Mouse (Mus musculus) liver, embryonic 13.5 days (tissue): ENCODE results near the gene Usp47. TPM values are rescaled to one million over a fixed set of nuclear protein-coding genes. Genes with fewer than 3 reads are reported as not detected.

ENCODE experiments used
- ATAC-seq: fragments of 200-750 bp; cut with Nextera tagmentation; 2 replicates; pipeline ENCODE4 v1.8.0; 2017; ENCODE audit warnings: low read depth, mild to moderate bottlenecking, moderate number of reproducible peaks, moderate library complexity
- DNase-seq: peaks from one replicate; pipeline ENCODE4 v3.0.0; 2022
- H3K27ac ChIP-seq: fragments of 300-500 bp; sonication (generic); 2 replicates; pipeline ENCODE4 v1.5.1; 2015; ENCODE audit warnings: moderate library complexity, mild to moderate bottlenecking, inconsistent platforms
- H3K27me3 ChIP-seq: fragments of 300-500 bp; sonication (generic); 2 replicates; pipeline ENCODE4 v1.6.1; 2015; ENCODE audit warnings: mild to moderate bottlenecking, inconsistent platforms
- H3K36me3 ChIP-seq: fragments of 300-500 bp; sonication (generic); 2 replicates; pipeline ENCODE4 v1.6.1; 2015; ENCODE audit warnings: mild to moderate bottlenecking, inconsistent platforms
- H3K4me1 ChIP-seq: fragments of 300-500 bp; sonication (generic); replicated peaks from 2 replicates; pipeline ENCODE4 v1.6.1; 2015; ENCODE audit warnings: inconsistent platforms
- H3K4me2 ChIP-seq: fragments of 300-500 bp; sonication (generic); 2 replicates; pipeline ENCODE4 v1.6.1; 2015; ENCODE audit warnings: inconsistent platforms, mild to moderate bottlenecking, moderate library complexity
- H3K4me3 ChIP-seq: fragments of 300-500 bp; sonication (generic); replicated peaks from 2 replicates; pipeline ENCODE4 v1.5.1; 2015; ENCODE audit warnings: mild to moderate bottlenecking, inconsistent platforms
- H3K9ac ChIP-seq: fragments of 300-500 bp; sonication (generic); 2 replicates; pipeline ENCODE4 v1.6.1; 2015; ENCODE audit warnings: mild to moderate bottlenecking, inconsistent platforms
- H3K9me3 ChIP-seq: fragments of 300-500 bp; sonication (generic); replicated peaks from 2 replicates; pipeline ENCODE4 v1.6.1; 2016; ENCODE audit warnings: inconsistent platforms
- WGBS: fragments of 180-500 bp; shearing (Covaris S2); methylation state at CpG from one replicate; pipeline ENCODE4 v1.1.7; 2015; ENCODE audit not compliant: insufficient replicate concordance; 5-methylcytosine and 5-hydroxymethylcytosine counted together
- polyA plus RNA-seq: library from polyadenylated mRNA; unstranded; fragments of >200 nt; fragmentation: Nextera tagmentation; extraction: Ambion mirVana; gene quantifications from 2 replicates; pipeline ENCODE4 v1.2.1, GENCODE M21; 2015

The Usp47 gene
- polyA plus RNA-seq, 1 experiment from 2014 or later = 20.4 TPM

DNA sequence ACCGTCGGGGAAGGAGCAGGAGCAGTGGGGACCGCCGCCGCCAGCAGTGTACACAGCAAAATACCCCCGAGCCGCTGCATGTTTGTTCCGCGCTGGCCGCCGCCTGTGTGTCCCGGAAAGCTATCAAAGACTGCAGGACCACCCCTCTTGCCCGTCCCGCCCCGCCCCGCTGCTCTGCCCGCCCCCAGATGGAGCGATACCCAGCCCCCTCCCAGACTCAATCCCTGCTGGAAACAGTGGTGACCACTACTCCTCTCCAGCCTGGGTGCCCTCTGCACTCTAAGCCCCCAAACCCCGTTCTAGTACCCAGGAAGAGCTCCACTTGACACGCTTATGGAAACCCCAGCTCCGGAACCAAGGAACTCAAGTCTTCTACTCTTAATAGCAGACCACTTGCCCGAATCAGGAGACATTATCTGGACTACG, 135.0 kb downstream of the Usp47 start:
- 3% methylated on average over 23 of the region's 23 CpGs for WGBS
- peak overlapping the region; percentile 50 for H3K4me3 ChIP-seq
- peaks cover 39% of the 10 kb centered on the region for H3K27me3 ChIP-seq
- ATAC-seq (peak; percentile 48; the same call in 1 of the 2 replicates), DNase-seq (no peak)
- no peak overlapping the region for H3K27ac ChIP-seq
- H3K4me1 ChIP-seq = peaks cover 14% of the 10 kb centered on the region
- no peaks in the 10 kb centered on the region for H3K9me3 ChIP-seq
- H3K4me2 ChIP-seq = peak overlapping the region; percentile 50
- H3K36me3 ChIP-seq = no peaks in the 10 kb centered on the region
- no peak overlapping the region for H3K9ac ChIP-seq

DNA sequence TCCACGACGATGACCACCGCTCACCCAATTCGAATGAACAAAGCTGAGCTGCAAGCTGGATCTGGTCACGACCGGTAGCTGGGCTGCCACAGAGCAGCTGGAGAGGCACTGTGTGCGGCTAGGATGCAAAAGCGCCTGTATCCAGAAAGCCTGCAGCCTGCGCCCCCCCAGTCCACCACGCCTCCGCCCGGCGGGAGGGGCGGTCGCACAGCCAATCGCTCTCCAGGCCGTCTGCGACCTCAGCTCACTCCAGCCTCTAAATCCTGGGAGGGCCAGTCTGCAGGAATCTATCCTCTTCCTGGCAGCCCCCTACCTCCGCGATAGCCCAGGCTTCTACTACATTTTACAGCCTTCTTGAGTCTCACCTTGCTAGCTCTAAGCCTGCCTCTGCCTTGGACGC, 135.6 kb downstream of the Usp47 start, which contains the start of gene Dkk3:
Dkk3 (minus strand) TSS at position 116 of the 400 bp plus-strand sequence.
- Histone ChIP-seq H3K27ac (no peak within 1 kb of the TSS), H3K4me3 (peak within 1 kb of the TSS; percentile 50), H3K9ac (no peak within 1 kb of the TSS), H3K4me1 (peaks cover 14% of the 10 kb centered on the region), H3K4me2 (peak within 1 kb of the TSS; percentile 50), H3K36me3 (no peaks in the 10 kb centered on the region), H3K27me3 (peaks cover 39% of the 10 kb centered on the region), H3K9me3 (no peaks in the 10 kb centered on the region)
- 6% methylated on average over 21 of the region's 21 CpGs for WGBS
- DNase-seq (no peak), ATAC-seq (peak; percentile 26; the same call in 1 of the 2 replicates)

DNA sequence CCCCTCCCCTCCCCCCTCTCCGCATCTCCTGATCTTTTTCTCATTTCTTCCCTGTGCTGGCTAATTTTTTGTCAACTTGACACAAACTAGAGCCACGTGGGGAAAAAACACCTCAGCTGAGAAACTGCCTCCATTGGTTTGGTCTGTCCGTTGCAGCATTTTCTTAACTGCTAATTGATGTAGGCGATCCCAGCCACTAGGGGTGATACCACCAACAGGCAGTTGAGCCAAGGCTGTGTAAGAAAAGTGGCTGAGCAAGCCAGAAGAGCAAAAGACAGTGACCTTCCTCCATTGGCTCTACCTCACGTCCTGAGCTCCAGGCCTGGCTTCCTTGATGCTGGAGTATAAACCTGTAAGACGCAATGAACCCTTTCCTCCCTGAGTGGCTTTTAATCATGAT, 136.5 kb downstream of the Usp47 start:
- no peak overlapping the region for H3K4me3 ChIP-seq
- peaks cover 39% of the 10 kb centered on the region for H3K27me3 ChIP-seq
- no peak overlapping the region for H3K4me2 ChIP-seq
- DNase-seq = no peak
- no peaks in the 10 kb centered on the region for H3K9me3 ChIP-seq
- ATAC-seq = no peak
- H3K9ac ChIP-seq = no peak overlapping the region
- H3K4me1 ChIP-seq = peaks cover 11% of the 10 kb centered on the region
- H3K36me3 ChIP-seq = no peaks in the 10 kb centered on the region
- WGBS = 32% methylated on average over 5 of the region's 6 CpGs
- H3K27ac ChIP-seq = no peak overlapping the region

Other genes with a start within 250 kb of the Usp47 start
- gene Galnt18, start 243.5 kb upstream of the Usp47 start, polyA plus RNA-seq = 1.7 and 2.1 TPM in 2 replicates
- gene Dkk3, start 135.6 kb downstream of the Usp47 start, polyA plus RNA-seq = 5.8 and 6.4 TPM in 2 replicates
- 1.5 and 1.8 TPM in 2 replicates for gene Mical2, start 202.4 kb downstream of the Usp47 start, polyA plus RNA-seq